Mouse (Mus musculus): ENCODE data around the gene Rnf214. TPM values are rescaled to one million over a fixed set of nuclear protein-coding genes. Genes with fewer than 3 reads are reported as not detected.

Gene Rnf214
- total RNA-seq, 2 experiments from 2014 or later = 36.3 to 39.4 TPM

DNA sequence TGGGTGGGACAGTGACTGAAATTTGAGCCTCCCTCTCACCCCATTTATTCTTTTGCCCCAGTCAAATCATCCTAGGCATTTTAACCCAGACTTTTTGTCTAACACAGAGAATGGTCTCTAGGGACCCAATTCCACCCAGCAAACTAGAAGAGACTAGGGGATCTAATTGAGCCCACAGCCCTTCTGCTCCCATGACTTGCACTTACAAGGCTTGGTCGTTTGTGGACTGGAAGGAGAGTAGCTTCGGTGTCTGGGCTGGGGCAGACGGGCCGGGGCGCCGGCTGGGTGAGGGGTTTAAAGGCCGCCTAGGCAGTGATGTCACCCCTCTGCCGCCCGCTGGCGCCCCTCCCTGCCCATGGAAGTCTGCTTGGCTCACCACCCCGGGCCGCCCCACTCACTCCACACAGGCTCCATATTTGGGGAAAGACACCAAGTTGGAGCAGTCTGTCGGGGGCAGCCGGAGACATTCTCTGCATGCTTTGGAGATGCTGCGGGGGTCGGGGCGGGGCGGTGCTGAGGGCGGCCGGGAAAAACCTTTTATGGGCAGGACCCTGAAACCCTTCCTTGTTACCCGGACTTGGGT lies 29.0 kb upstream of the Rnf214 start, which contains the start of gene Tagln:
Gene Tagln (minus strand): TSS at position 431 of the 583 bp plus-strand sequence.
- peak; percentile 72 for DNase-seq

DNA sequence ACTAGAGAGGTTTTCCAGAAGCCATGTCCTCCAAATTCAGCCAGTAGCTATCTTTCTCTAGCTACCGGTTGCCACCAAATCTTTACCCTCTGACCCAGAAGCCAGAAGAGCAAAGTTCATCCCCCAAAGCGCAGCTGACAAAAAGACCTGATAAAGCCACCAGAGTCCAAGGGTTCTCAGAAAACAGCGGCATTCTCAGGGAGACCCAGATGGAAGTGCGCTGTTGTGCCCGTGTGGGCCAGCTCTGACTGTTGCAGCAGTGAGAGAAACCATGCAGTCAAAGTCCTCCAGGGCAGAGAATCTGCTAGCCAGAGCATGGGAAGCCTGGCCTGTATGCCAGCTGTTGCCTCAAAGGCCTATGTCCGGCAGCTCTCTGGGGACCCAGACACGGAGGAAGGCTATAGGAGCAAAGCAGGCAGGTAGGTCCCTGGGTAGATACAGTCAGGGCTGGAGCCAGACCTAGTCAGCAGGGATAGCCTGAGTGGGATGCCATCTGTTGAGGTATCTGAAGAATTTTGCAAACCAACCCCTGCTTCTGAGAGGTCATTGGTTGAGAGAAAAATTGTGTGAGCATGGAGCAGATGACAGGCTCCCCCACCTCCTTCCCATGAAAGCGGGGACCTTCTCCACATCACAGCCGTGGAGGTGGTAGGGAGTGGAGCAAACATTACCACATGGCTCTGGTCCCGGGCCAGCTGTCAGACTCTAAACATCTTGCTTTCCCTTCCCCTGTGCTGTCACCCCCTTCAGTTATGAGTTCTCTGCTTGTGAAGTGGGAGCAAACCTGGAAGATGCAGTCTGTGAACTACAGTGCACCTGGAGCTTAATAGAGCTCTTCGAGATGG lies 26.1 kb upstream of the Rnf214 start:
- no peak for DNase-seq

DNA sequence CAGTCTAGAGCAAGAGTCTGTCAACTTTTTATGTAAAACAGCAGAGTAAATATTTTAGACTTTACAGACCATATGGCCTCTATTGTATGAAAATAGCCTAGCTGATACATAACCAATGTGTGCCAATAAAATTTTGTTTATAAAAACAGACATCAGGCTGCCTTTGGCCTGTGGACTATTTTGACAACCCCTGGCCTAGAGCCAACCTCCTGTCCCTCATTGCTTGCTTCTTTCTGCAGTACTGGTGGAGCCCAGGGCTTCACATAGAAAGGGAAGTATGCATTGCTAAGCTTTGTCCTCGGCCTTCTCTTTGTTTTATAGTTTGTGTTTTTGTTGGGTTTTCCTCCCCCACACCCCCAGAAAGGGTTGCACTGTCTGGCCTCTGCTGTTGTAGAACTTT lies 25.2 kb upstream of the Rnf214 start:
- peak; percentile 43 for DNase-seq

DNA sequence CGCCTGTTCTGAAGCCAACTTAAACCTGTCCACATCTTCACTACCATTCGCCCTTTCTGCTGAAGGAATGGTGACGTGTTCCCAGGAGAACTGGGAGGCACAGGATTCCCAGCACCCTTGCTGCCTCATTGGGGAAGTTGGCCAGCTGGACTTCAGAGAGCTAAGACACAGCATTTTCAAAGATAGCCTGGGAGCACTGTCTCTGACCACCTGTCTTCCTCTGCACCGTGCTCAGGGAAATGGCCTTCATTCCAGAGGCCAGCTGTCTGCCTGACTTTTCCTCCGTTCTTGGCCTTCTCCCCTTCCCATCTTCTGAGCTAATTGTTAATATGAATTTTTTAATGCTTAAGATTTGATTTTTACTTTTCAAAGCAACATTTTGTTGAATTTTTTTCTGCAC lies 22.6 kb upstream of the Rnf214 start:
- DNase-seq = no peak

DNA sequence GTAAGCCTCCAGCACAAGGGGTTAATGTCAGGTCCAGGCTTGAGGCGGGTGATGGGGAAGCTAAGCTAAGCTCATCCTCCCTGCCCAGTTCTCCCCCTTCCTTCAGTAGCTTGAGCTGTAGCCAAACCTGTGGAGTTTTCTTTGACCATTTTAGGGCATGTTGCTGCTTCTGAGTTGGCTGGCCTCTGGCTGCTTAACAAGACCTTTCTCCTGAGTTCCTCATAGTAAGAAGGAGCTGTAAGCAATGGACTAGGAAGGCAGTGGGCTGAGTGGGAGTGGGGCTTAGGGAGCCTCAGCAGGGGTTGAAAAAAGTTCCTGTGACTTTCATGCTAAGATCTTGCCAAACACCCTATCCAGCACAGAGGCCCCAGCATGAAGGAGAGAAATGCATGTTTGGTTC lies 13.2 kb upstream of the Rnf214 start:
- DNase-seq = no peak

DNA sequence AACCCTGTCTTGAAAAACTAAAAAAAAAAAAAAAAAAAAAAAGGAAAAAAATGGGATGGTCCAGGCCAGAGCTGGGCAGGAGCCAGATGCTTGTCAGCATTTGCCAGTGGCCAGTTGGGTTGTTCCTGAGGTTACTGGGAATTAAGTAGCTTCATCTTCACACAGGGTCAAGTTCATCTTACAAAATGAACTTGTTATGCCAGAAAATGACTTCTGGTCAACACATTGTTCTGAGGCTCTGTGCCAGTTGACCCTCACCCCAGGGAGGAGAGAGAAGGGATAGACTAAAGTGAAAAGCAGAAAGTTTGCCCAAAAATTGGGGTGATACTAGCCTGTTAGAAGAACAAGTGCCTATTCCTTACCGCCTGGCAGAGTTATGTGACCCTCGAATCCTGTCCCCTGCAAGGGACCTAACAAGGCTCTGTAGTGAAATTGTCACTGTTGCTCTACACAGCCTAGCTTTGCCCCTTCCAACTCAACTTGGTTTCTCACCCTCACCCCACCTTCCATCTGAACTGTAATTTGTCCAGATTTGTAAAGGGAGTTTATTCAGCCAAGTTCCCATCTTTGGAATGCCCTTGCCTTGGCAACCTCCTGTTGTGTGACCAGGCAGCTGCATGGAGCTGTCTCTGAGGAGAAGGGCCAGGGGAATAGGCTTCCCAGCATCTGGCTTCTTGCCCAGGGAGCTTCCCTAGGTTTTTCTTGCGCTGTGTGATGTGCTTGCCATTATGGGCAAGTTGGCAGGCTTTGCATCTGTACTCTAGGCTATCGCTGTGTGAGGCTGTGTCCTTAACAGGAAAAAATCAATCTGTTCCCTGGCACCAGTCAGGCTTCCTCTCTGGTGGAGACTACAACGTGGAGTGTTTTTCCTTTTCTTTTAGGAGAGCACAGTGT lies 10.6 kb upstream of the Rnf214 start:
- peak; percentile 57 for DNase-seq

DNA sequence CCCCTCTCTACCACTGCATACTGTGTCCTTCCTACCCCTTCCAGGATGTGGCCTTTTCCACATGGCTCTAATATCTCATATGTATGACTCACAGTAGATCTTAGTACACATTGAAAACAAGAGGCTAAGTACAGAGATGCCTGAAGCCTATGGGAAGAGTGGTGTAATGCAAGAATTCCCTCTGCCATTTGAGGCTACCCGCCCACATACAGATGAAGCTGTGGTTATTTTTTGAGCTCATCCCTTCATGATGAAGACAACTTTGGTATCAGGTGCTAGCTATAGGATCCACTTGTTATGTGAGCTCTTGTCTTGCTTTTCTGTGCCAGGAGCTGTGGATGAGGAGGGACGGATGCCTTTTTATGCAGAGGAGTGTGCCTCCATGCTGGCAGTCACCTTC lies 8.9 kb upstream of the Rnf214 start:
- DNase-seq = no peak

DNA sequence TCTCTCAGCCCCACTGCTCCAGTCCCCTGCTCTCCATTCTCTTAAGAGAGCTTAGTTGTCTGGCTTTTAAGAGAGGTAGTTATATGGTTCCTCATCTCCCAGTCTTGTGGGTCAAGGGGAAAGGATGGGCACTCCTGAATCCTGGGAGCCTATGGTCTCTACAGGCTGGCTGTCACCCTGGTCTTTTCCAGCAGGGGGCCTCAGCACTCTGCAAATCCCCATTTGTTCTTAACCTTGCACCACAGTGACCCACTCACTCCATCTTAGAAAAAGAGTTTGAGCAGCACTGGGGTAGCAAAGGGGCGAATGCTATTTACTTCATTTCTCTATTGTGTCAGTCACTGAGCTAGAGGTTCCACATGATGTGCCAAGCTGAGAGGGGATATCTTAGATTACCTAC lies 5.0 kb upstream of the Rnf214 start:
- DNase-seq = peak; percentile 73

DNA sequence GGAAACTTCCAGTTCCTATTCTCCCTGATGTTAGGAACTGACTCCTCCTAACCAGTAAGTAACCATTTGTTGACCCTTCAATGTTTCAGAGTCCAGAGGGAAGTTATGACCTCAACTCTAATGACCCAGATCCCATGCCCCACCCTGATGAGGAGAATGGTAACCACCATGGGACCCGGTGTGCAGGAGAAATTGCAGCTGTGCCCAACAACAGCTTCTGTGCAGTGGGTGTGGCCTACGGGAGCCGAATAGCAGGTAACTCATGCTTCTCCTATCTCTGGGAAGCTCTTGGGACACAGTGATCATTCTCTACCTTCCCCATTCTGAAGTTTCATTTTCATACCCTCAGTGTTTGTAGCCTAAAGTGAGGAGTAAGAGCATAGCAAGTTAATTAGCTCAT lies 4.3 kb upstream of the Rnf214 start:
- no peak for DNase-seq

DNA sequence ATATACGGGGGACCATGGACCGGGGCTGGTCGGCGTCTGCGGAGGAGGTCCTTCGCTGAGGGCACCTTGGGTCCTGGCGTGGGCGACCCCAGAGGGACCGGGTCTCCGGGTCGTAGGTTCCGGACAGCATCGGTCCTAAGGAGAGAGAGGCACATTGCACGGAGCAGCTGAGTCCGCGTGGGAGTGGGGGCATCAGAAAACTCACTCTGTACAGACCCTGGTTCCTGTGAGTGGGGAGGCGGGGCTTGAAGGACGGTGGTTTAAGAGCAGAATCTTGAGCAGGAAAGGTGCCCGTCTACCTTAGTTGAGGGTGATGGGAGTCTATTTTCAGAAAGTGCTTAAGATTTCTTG lies 342 bp upstream of the Rnf214 start:
- DNase-seq = no peak

DNA sequence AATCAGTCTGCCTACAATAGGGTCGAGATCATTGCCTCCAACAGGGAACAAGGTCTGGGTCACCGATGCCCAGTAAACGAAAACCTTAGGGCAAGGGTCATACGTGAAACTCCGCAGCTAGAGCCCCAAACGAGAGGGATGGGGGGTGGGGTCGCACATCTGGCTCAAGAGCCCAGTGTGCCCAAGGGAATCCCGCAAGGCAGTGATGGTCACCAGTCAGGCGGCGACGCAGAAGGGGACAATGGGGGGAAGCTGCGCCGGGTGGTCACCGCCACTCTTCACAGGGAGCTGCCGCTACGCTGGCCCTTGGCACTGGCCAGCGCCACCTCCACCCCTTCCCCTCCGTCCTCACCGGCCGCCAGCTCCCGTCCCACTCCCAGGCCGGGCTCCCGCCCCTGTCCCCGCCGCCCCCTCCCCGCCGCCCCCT lies 887 bp downstream of the Rnf214 start:
- DNase-seq = peak; percentile 56

DNA sequence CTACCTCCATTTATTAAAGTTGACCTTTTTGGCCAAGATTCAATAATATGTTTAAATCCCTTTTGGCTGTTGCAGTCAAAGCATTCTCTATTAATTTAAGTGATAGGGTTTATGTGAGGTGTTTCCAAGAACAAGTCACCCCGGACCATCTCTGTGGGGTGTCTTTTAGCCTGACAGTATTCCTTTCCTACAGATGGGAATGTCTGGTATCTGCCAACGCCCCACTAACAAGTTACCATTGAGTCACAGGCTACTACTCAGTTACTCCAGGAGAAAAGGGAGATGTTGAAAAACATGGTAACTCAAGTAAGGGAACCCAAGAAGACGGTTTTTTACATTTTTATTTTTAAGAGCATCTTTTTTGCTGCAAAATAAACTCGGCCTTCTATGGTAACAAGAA lies 1.5 kb downstream of the Rnf214 start:
- no peak for DNase-seq

DNA sequence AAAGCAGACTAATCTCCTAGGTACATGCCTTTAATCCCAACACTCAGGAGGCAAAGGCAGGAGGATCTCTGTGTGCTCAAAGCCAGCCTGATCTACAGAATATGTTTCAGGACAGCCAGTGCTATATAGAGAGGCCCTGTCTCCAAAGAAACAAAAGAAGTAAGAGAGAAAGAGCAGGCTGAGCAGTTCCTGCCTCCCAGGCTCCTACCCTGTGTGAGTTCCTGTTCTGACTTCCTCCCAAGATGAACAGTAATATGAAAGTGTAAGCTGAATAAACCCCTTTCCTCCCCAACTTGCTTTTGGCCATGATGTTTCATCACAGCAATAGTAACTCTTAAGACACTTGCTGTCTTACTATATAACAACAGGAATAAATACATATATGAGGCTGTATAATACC lies 13.0 kb downstream of the Rnf214 start:
- no peak for DNase-seq

DNA sequence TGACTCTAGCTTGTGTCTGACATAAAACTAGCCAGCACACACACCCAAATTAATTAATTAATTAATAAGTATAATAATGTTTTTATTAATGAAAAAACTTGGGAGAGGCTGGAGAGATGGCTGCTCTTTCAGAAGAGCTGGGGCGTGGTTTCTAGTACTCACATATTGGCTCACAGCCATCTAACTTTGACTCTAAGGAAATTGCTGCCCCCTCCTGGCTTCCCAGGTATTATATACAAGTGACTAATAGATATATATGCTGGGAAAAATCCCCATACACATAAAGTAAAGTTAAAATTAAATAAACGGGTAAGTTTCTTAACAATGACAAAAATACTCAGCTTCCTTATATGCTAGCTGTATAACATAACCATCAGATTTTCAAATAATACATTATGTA lies 28.8 kb downstream of the Rnf214 start:
- DNase-seq = peak; percentile 71

DNA sequence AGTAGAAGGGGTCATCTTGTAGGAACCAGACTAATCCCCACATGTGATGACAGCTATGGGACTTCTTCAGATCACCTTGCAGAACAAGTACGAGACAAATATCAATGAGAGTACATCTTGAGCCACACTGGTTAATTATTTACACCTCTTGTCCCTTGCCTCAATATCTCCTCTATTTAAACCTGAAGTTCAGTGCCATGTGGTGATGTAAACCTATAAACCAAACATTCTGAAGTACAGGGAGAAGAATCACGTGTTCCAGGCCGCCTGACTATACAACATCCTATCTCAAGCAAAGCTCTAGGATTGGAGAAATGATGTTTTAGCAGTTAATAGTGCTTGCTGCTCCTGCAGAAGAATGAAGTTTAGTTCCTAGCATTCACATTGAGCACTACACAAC lies 36.4 kb downstream of the Rnf214 start:
- no peak for DNase-seq

DNA sequence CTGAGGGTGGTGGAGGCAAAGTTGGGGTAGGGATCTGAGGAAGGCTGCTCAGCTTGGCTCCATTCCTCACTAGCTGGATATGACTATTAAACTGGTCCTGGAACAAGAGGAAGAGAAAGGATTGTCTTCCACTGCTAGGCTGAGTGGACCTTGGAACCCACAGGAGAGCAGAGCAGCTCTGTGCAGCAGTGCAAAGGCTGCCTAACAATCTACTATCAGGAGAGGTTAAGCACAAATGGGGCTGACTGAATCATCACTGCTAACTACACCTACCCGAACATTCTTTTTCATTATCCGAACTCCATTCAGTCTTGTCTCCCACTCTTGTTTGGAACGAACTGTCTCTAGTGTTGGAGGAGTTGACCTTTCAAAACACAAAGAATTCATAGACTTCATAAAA lies 37.5 kb downstream of the Rnf214 start:
- no peak for DNase-seq

DNA sequence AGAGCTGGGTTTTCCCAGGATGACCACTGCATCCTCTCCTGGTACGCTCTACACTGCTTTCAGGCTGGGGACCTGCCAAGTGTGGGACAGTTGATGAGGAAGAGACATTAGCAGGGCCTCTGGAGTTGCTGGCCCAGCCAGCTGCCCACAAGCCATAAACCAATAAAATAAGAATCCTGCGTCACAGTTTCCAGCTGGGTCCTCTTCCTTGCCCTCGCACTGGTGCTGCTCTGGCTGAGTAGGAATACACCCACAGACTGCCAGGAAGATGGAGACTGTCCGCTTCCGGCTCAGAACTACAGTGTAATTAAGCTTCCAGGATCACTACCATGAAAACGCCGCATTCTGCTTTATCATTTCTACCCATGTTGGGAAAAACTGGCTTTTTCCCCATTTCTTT lies 44.9 kb downstream of the Rnf214 start:
- no peak for DNase-seq

DNA sequence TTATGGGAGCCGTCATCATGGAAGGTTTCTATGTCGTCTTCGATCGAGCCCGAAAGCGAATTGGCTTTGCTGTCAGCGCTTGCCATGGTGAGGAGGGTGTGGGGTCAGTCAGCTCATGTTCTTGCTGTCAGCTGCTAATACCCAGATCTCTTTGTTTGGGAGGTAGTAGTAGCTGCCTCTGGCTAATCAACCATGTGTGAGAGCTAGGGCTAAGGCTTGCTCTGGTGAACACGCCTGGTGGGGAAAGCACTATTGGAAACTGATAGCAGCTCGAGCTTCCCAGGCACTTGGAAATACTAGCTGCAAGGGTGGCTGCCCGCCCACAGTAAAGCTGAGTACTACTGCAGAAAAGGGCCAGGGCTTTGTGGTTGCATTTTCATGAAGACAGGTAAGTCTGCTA lies 47.3 kb downstream of the Rnf214 start:
- no peak for DNase-seq

DNA sequence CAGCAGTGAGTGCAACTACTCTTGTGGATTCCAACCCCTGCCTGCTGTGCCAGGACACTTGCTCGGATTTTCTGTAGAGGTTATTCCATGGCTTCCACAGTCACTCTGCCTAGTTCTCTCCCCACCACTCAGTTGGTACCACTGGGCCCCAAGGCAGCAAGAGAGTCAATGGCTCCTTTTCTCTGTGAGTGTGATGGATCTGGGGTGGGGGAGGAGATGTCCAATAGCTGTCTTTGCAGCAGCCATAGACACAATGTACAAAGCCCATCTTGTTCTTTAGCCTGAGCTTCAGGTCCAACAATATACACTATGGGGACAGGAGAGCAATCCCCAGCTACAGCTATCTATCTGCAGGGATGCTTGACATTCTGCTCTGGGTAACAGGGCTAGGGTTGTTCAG lies 52.6 kb downstream of the Rnf214 start:
- no peak for DNase-seq

DNA sequence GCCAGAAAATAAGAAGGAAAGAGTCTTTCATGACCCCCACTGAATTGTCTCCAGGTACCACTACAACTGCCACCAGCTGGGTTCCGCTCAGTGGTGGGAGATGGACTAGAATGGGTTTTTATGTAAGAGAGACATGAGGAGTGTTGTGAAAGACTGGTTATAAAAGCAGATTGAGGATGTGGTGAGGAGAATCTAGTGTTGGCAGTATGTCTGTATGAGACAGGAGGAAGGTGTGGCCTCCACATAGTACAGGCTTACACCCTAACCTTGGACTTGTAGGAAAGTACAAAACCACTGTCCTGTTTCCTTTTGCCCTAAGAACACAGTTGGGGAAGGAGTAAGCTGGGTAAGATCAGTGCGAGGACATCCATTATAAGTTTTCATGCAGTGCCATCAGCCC lies 53.0 kb downstream of the Rnf214 start:
- DNase-seq = no peak

DNA sequence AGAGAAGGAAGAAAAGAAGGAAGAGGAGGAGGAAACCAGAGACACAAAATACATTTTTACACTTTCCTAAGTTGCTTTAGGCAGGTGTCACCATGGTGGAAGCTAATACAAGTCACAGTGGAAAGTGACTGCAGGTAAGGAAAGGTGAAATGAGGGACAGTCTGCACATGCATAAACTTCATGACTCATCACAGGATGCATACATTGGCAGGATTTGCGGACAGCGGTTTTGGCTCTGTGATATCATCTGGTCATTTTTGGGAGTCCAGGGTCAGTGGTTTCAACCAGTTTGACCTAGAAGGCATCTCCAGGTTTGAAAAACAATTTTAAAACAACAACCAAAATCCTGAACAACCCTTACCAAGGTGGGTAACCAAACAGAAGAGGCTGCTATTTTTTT lies 54.9 kb downstream of the Rnf214 start:
- no peak for DNase-seq

DNA sequence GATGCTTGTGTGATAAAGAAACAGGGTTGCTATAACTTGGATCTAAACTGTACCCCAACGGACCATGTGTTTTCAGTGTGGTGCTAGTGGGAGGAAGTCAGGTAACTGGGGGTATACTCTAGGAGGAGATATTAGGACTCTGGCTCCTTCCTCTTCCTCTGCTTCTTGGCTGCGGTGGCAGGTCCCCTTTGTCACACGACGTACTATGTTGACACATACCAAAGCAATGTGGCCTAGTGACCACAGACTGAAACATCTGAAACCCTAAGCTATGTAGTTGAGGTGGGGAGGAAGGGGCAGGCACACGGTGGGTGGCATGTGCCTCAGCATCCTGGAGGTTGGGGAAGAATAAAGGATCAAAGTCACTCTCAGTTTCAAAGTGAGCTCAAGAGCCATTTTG lies 55.4 kb downstream of the Rnf214 start:
- DNase-seq = no peak

DNA sequence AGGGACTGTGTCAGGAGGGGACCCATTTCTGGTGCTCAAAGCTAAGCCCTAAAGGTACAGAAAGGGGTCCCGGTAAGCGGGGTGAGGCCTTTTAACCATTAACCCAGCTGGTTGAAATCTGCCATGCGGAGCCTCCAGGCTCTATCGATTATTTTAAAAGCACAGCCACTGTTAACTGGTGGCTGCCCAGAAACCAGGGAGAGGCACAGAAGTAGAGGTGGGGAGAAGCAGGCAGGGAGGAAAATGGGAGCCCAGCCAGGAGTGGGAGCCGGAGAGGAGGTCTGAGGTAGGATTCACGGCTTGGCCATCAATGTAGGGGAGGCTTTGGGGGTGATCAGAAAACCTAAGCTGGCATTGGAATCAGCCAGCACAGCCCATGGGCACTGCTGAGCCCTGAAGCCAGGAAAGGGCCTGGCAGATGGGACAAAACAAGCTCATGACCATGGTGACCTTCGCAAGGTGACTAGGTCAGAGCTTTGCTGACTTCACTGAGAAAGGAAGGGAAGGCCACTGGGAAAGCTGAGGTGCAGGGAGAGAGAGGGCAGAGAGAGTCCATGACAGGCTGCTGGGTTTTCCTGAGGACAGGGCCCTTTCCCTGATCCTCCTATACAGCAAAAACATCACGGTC lies 56.1 kb downstream of the Rnf214 start:
- peak; percentile 55 for DNase-seq

All from heart, postnatal 4 days (tissue).